Mouse (Mus musculus): Measurements from ENCODE around the gene Ethe1.

DNA sequence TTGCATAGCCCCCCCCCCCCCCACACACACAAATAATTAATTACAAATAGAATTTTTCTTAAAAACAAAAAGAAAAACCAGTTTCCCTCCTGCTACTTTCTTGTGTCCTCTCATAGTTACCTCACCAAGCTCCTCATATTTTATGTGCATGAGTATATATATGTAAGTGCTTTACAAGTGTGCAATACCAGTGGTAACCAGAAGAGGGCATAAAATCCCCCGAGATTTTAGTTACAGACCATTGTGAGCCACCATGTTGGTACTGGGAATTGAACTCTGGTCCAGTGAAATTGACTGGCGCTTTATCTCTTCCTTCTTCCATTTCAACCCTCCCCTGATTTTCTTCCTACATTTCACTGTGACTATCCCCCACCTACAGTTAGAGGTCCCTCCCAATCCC lies 42.8 kb upstream of the Ethe1 start:
- no peak for TF ChIP-seq POLR2A (IDR thresholded peaks at IDR 0.05; ENCODE audit: control insufficient read depth in 1 of 2, insufficient read depth in 1 of 2, low read depth in 1 of 2, low read length in 2 of 2, poor library complexity in 1 of 2)
- TF ChIP-seq CTCF (IDR thresholded peaks at IDR 0.05 in 2 of 3, conservative IDR thresholded peaks at IDR 0.05 in 1 of 3; ENCODE audit: control insufficient read depth in 1 of 3, insufficient read depth in 1 of 3, low read depth in 2 of 3, low read length in 3 of 3, poor library complexity in 1 of 3, severe bottlenecking in 1 of 3) = peak in 2 of 3 experiments; percentile 43 to 63; a peak in 4 of 6 replicates
- TF ChIP-seq E2F4 (IDR thresholded peaks at IDR 0.05; ENCODE audit: borderline replicate concordance, low read depth, low read length) = no peak
- no peak for TF ChIP-seq TAL1 (IDR thresholded peaks at IDR 0.05; ENCODE audit: low read length)
- no peak for TF ChIP-seq NRF1 (IDR thresholded peaks at IDR 0.05; ENCODE audit: insufficient read depth, low read depth, low read length, poor library complexity, severe bottlenecking)
- TF ChIP-seq RCOR1 (IDR thresholded peaks at IDR 0.05; ENCODE audit: low read depth, low read length) = no peak
- no peak for TF ChIP-seq ZMIZ1 (IDR thresholded peaks at IDR 0.05; ENCODE audit: low read depth, low read length)
- no peak for TF ChIP-seq EP300 (IDR thresholded peaks at IDR 0.05; ENCODE audit: low read depth in 1 of 2, low read length in 2 of 2)

All from MEL (cell line).